Mouse (Mus musculus) midbrain, embryonic 16.5 days (tissue): ENCODE results near the gene Polr2e. TPM values are rescaled to one million over a fixed set of nuclear protein-coding genes. Genes with fewer than 3 reads are reported as not detected.

Experiments
- ATAC-seq: fragments of 200-750 bp; cut with Nextera tagmentation; 2 replicates; pipeline ENCODE4 v1.8.0; 2017; ENCODE audit warnings: moderate TSS enrichment
- H3K27ac ChIP-seq: fragments of 300-500 bp; sonication (generic); 2 replicates; pipeline ENCODE4 v1.5.1; 2014; ENCODE audit warnings: mild to moderate bottlenecking, low read length, mixed read lengths
- H3K27me3 ChIP-seq: fragments of 300-500 bp; sonication (generic); 2 replicates; pipeline ENCODE4 v1.6.1; 2014; ENCODE audit warnings: low read depth, low read length, mixed read lengths; ENCODE audit not compliant: control insufficient read depth, insufficient read depth
- H3K36me3 ChIP-seq: fragments of 300-500 bp; sonication (generic); 2 replicates; pipeline ENCODE4 v1.6.1; 2014; ENCODE audit warnings: mild to moderate bottlenecking, low read length, moderate library complexity, mixed read lengths; ENCODE audit not compliant: control insufficient read depth, insufficient read depth
- H3K4me1 ChIP-seq: fragments of 300-500 bp; sonication (generic); 2 replicates; pipeline ENCODE4 v1.6.1; 2014; ENCODE audit warnings: mild to moderate bottlenecking, low read length, mixed read lengths; ENCODE audit not compliant: control insufficient read depth, insufficient read depth
- H3K4me2 ChIP-seq: fragments of 300-500 bp; sonication (generic); 2 replicates; pipeline ENCODE4 v1.6.1; 2014; ENCODE audit warnings: mild to moderate bottlenecking, low read length, mixed read lengths
- H3K4me3 ChIP-seq: fragments of 300-500 bp; sonication (generic); 2 replicates; pipeline ENCODE4 v1.5.1; 2014; ENCODE audit warnings: low read depth, mild to moderate bottlenecking, low read length, moderate library complexity, mixed read lengths
- H3K9ac ChIP-seq: fragments of 300-500 bp; sonication (generic); 2 replicates; pipeline ENCODE4 v1.6.1; 2014; ENCODE audit warnings: low read depth, low read length, mixed read lengths
- H3K9me3 ChIP-seq: fragments of 300-500 bp; sonication (generic); replicated peaks from 2 replicates; pipeline ENCODE4 v1.6.1; 2014; ENCODE audit warnings: mild to moderate bottlenecking, low read length, mixed read lengths; ENCODE audit not compliant: control insufficient read depth, poor library complexity, severe bottlenecking
- whole genome bisulfite sequencing: fragments of 180-500 bp; shearing (Covaris S2); extraction: QIAGEN DNeasy Blood & Tissue Kit; methylation state at CpG from one replicate; pipeline ENCODE4 v1.1.7; 2014; 5-methylcytosine and 5-hydroxymethylcytosine counted together
- polyA plus RNA-seq: library from polyadenylated mRNA; unstranded; fragments of >200 nt; fragmentation: Nextera tagmentation; extraction: Ambion mirVana; gene quantifications from 2 replicates; pipeline ENCODE4 v1.2.1, GENCODE M21; 2015

The Polr2e gene
- polyA plus RNA-seq, 1 experiment from 2014 or later = 131 TPM

GRCm38 (mm10) chr10:79986232-79986878 is 53.2 kb downstream of the Polr2e start:
- peaks cover 29% of the 10 kb centered on the region for H3K27me3 ChIP-seq
- H3K4me3 ChIP-seq = peak overlapping the region; percentile 76
- peak overlapping the region; percentile 90 for H3K4me2 ChIP-seq
- WGBS = 41% methylated on average over 6 of the region's 6 CpGs
- H3K27ac ChIP-seq = peak overlapping the region; percentile 95
- no peaks in the 10 kb centered on the region for H3K36me3 ChIP-seq
- no peak for ATAC-seq
- no peaks in the 10 kb centered on the region for H3K9me3 ChIP-seq
- peak overlapping the region; percentile 88 for H3K9ac ChIP-seq
- peaks cover 39% of the 10 kb centered on the region for H3K4me1 ChIP-seq

Other genes starting within 250 kb of the Polr2e start
- 0.19 TPM in 2 replicates for gene Prss57, start 248.8 kb downstream of the Polr2e start, polyA plus RNA-seq
- gene Palm, start 246.2 kb downstream of the Polr2e start, polyA plus RNA-seq = 318 and 333 TPM in 2 replicates
- 0.34 and 0.73 TPM in 2 replicates for gene Misp, start 218.8 kb downstream of the Polr2e start, polyA plus RNA-seq
- 58.8 and 65.1 TPM in 2 replicates for gene Ptbp1, start 185.4 kb downstream of the Polr2e start, polyA plus RNA-seq
- gene Prtn3, start 165.3 kb downstream of the Polr2e start, polyA plus RNA-seq = 12.5 and 12.7 TPM in 2 replicates
- gene Plppr3, start 165.2 kb downstream of the Polr2e start, polyA plus RNA-seq = 471 and 472 TPM in 2 replicates
- gene Elane, start 153.5 kb downstream of the Polr2e start, polyA plus RNA-seq = not detected in 2 replicates
- gene Cfd, start 148.9 kb downstream of the Polr2e start, polyA plus RNA-seq = 0.20 TPM in 1 of 2 replicates, not detected in the other
- 55.4 and 56.6 TPM in 2 replicates for gene Med16, start 130.9 kb downstream of the Polr2e start, polyA plus RNA-seq
- 2.6 and 13.4 TPM in 2 replicates for gene Gm26602, start 128.9 kb downstream of the Polr2e start, polyA plus RNA-seq
- 3.5 and 3.8 TPM in 2 replicates for gene Kiss1r, start 122.8 kb downstream of the Polr2e start, polyA plus RNA-seq
- 273 and 293 TPM in 2 replicates for gene R3hdm4, start 118.6 kb downstream of the Polr2e start, polyA plus RNA-seq
- 1.7 and 2.2 TPM in 2 replicates for gene Arid3a, start 112.8 kb downstream of the Polr2e start, polyA plus RNA-seq
- 79.5 and 89.4 TPM in 2 replicates for gene Wdr18, start 79.6 kb downstream of the Polr2e start, polyA plus RNA-seq
- 0.20 and 0.28 TPM in 2 replicates for gene Grin3b, start 69.1 kb downstream of the Polr2e start, polyA plus RNA-seq
- gene Tmem259, start 55.5 kb downstream of the Polr2e start, polyA plus RNA-seq = 15.3 and 16.2 TPM in 2 replicates
- 25.7 and 26.2 TPM in 2 replicates for gene Cnn2, start 51.2 kb downstream of the Polr2e start, polyA plus RNA-seq
- 4.1 and 4.8 TPM in 2 replicates for gene Abca7, start 43.3 kb downstream of the Polr2e start, polyA plus RNA-seq
- 1.2 TPM in 2 replicates for gene Arhgap45, start 23.1 kb downstream of the Polr2e start, polyA plus RNA-seq
- 509 and 552 TPM in 2 replicates for gene Gpx4, start 7.4 kb upstream of the Polr2e start, polyA plus RNA-seq
- 11.6 and 12.5 TPM in 2 replicates for gene Sbno2, start 65.8 kb upstream of the Polr2e start, polyA plus RNA-seq
- 14.2 and 15.4 TPM in 2 replicates for gene Stk11, start 76.0 kb upstream of the Polr2e start, polyA plus RNA-seq
- gene Atp5d, start 98.8 kb upstream of the Polr2e start, polyA plus RNA-seq = 433 and 454 TPM in 2 replicates
- gene Cbarp, start 101.0 kb upstream of the Polr2e start, polyA plus RNA-seq = 70.3 and 81.6 TPM in 2 replicates
- 15.5 and 21.1 TPM in 2 replicates for gene Midn, start 108.5 kb upstream of the Polr2e start, polyA plus RNA-seq
- gene Cirbp, start 126.2 kb upstream of the Polr2e start, polyA plus RNA-seq = 380 and 398 TPM in 2 replicates
- 11.0 and 11.4 TPM in 2 replicates for gene 1600002K03Rik, start 133.1 kb upstream of the Polr2e start, polyA plus RNA-seq
- gene Efna2, start 139.7 kb upstream of the Polr2e start, polyA plus RNA-seq = 37.3 and 43.3 TPM in 2 replicates
- 47.8 and 51.1 TPM in 2 replicates for gene Mum1, start 186.6 kb upstream of the Polr2e start, polyA plus RNA-seq
- 263 and 302 TPM in 2 replicates for gene Ndufs7, start 209.3 kb upstream of the Polr2e start, polyA plus RNA-seq
- 15.8 and 19.5 TPM in 2 replicates for gene Gamt, start 221.2 kb upstream of the Polr2e start, polyA plus RNA-seq
- gene Dazap1, start 221.7 kb upstream of the Polr2e start, polyA plus RNA-seq = 43.7 and 51.9 TPM in 2 replicates